Mouse (Mus musculus) hindbrain, postnatal 0 days (tissue): ENCODE measurements at regions not wholly inside any gene's neighbourhood (a gene's known extent, or its start where the extent isn't known, plus 50 kb on each side); places are given as distances from the start of the nearest gene placed in this dataset.

Source experiments
- ATAC-seq: fragments of 200-750 bp; cut with Nextera tagmentation; 2 replicates; pipeline ENCODE4 v1.8.0; 2017; ENCODE audit warnings: mild to moderate bottlenecking, moderate TSS enrichment, moderate library complexity
- DNase-seq: peaks from one replicate; pipeline ENCODE4 v3.0.0-alpha.2; 2015; ENCODE audit warnings: low spot score
- H3K27ac ChIP-seq: fragments of 300-500 bp; sonication (generic); 2 replicates; pipeline ENCODE4 v1.5.1; 2014; ENCODE audit warnings: mild to moderate bottlenecking
- H3K27me3 ChIP-seq: fragments of 300-500 bp; sonication (generic); 2 replicates; pipeline ENCODE4 v1.6.1; 2014; ENCODE audit warnings: low read length, mixed read lengths; ENCODE audit not compliant: insufficient read depth
- H3K36me3 ChIP-seq: fragments of 300-500 bp; sonication (generic); 2 replicates; pipeline ENCODE4 v1.6.1; 2014; ENCODE audit warnings: low read length, mixed read lengths; ENCODE audit not compliant: insufficient read depth
- H3K4me1 ChIP-seq: fragments of 300-500 bp; sonication (generic); 2 replicates; pipeline ENCODE4 v1.6.1; 2014; ENCODE audit warnings: antibody characterized with exemption, low read length, mixed read lengths; ENCODE audit not compliant: insufficient read depth
- H3K4me2 ChIP-seq: fragments of 300-500 bp; sonication (generic); 2 replicates; pipeline ENCODE4 v1.6.1; 2014; ENCODE audit warnings: low read depth, mild to moderate bottlenecking, low read length, moderate library complexity, mixed read lengths
- H3K4me3 ChIP-seq: fragments of 300-500 bp; sonication (generic); 2 replicates; pipeline ENCODE4 v1.5.1; 2014; ENCODE audit warnings: low read length
- H3K9ac ChIP-seq: fragments of 300-500 bp; sonication (generic); replicated peaks from 2 replicates; pipeline ENCODE4 v1.6.1; 2014; ENCODE audit warnings: mild to moderate bottlenecking, low read length, moderate library complexity, mixed read lengths
- H3K9me3 ChIP-seq: fragments of 300-500 bp; sonication (generic); 2 replicates; pipeline ENCODE4 v1.6.1; 2016; ENCODE audit warnings: low read length, mixed read lengths
- CTCF ChIP-seq: IDR thresholded peaks from 2 replicates; pipeline ENCODE4 v1.5.1; 2016; ENCODE audit warnings: antibody characterized with exemption, control low read depth, low read depth
- WGBS: fragments of 180-500 bp; shearing (Covaris S2); extraction: QIAGEN DNeasy Blood & Tissue Kit; methylation state at CpG from one replicate; pipeline ENCODE4 v1.1.7; 2014; 5-methylcytosine and 5-hydroxymethylcytosine counted together

DNA sequence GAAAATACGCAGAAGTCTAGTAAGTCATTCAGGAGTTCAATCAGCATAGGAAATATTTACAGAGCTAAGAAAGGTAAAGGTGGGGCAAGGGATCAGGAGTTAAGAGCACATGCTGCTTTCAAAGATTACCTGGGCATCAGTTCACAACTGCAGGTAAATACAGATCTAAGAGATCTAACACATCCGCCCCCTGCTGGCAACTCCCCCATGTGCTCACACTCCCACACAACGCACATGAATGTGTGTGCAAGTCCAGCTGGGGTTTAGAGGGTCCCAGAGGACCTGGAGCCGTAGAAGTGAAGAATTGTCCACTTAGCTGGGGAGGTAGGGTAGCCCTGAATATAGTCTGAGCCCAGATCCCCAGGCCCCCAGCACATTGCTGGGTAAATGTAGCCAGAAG lies 219.5 kb downstream of the Irx2 start:
- Histone ChIP-seq H3K9ac (no peak overlapping the region), H3K36me3 (no peaks in the 10 kb centered on the region), H3K27me3 (no peaks in the 10 kb centered on the region), H3K4me3 (no peak overlapping the region), H3K4me2 (no peak overlapping the region), H3K27ac (no peak overlapping the region), H3K9me3 (no peaks in the 10 kb centered on the region), H3K4me1 (no peaks in the 10 kb centered on the region)
- peak; percentile 30; the same call in 1 of the 2 replicates for TF ChIP-seq CTCF
- WGBS = 75% methylated on average over 4 of the region's 4 CpGs
- ATAC-seq (no peak), DNase-seq (no peak)

- ATAC-seq (0 out of 2 replicates have a peak, but pooled peaks have one; percentile 32), DNase-seq (no peak)
- 40% methylated on average over 11 of the region's 11 CpGs for WGBS
Measured at GRCm38 (mm10) chr13:72849841-72850240, 221.2 kb downstream of the Irx2 start.

DNA sequence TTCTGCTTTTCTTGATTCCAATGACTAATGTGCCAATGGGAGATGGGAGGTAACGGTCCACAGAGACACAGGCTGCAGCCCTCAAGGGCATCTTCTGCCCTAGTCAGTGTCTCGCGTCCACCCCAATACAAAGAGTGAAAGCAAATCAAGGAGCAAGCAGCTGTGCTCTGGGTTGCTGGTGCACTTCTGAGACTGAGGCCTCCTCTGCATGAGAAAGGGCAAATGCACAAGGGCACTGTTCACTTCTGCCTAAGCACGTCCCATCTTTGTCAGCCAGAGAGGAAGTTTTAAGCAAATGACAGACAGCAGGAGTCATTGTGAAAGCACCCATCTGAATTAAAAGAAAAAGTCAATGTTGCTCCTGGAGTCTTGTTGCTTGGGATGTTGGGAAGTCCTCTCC lies 224.3 kb downstream of the Irx2 start:
- ATAC-seq = no peak
- Histone ChIP-seq H3K9ac (no peak overlapping the region), H3K27me3 (no peaks in the 10 kb centered on the region), H3K9me3 (no peaks in the 10 kb centered on the region), H3K4me1 (no peaks in the 10 kb centered on the region), H3K4me3 (no peak overlapping the region), H3K27ac (no peak overlapping the region), H3K36me3 (no peaks in the 10 kb centered on the region), H3K4me2 (no peak overlapping the region)
- TF ChIP-seq CTCF = no peak
- no peak for DNase-seq
- 48% methylated on average over 4 of the region's 4 CpGs for WGBS

More at GRCm38 (mm10) chr13:72849841-72850240, 221.2 kb downstream of the Irx2 start:
- Histone ChIP-seq H3K4me3 (no peak overlapping the region), H3K27ac (no peak overlapping the region), H3K4me2 (no peak overlapping the region), H3K4me1 (no peaks in the 10 kb centered on the region), H3K9ac (no peak overlapping the region), H3K27me3 (no peaks in the 10 kb centered on the region), H3K9me3 (no peaks in the 10 kb centered on the region), H3K36me3 (no peaks in the 10 kb centered on the region)
- TF ChIP-seq CTCF = no peak

- Histone ChIP-seq H3K27me3 (no peaks in the 10 kb centered on the region), H3K27ac (no peak overlapping the region), H3K4me3 (no peak overlapping the region), H3K4me2 (no peak overlapping the region), H3K9ac (no peak overlapping the region), H3K36me3 (no peaks in the 10 kb centered on the region), H3K4me1 (no peaks in the 10 kb centered on the region), H3K9me3 (no peaks in the 10 kb centered on the region)
- ATAC-seq = no peak
- no peak for DNase-seq
- TF ChIP-seq CTCF = no peak
Measured at GRCm38 (mm10) chr13:72875921-72876320, 247.3 kb downstream of the Irx2 start.

DNA sequence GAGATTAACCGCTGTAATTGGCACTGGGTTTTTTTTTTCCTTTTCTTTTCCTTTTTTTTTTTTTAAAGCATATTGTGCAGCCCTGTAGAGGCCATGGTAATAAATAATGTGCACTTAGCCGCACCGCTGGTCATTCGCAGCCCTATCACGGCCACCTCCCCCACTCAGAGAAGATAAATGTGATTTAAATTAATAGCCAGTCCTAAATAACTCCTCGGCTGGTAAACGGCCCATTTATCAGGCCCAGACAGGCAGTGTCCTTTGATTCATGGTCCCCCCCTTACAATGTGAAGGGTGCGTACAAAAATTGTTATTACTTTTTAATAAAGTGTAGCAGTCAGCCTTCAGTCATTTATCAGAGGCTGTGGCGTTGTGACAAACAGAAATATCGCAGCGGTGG lies 266.4 kb downstream of the Irx2 start:
- 37% methylated on average over 11 of the region's 11 CpGs for WGBS
- Histone ChIP-seq H3K4me2 (no peak overlapping the region), H3K4me3 (no peak overlapping the region), H3K36me3 (no peaks in the 10 kb centered on the region), H3K27ac (no peak overlapping the region), H3K9me3 (no peaks in the 10 kb centered on the region), H3K9ac (no peak overlapping the region), H3K4me1 (no peaks in the 10 kb centered on the region), H3K27me3 (no peaks in the 10 kb centered on the region)
- DNase-seq = no peak
- ATAC-seq = no peak
- TF ChIP-seq CTCF = no peak

DNA sequence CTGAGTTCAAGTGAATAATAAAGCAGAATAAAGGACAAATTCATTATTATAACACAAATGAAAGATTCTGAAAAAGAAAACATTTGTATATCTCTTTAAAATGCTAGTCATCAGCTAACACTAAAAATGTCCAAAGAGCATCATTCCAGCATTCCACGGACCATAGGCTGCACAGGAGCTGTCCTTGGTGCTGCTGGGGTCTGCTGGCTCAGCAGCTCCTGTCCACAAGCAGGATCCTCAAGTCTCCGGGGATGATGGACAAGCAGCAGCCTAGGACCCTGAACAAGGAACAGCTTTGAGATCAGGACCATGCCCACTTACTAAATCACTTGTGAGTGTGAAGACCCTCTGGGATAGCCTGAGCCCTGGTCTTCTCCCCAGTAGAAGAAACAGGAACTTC lies 274.0 kb downstream of the Irx2 start:
- Histone ChIP-seq H3K27ac (no peak overlapping the region), H3K4me2 (no peak overlapping the region), H3K9me3 (no peaks in the 10 kb centered on the region), H3K9ac (no peak overlapping the region), H3K36me3 (no peaks in the 10 kb centered on the region), H3K27me3 (no peaks in the 10 kb centered on the region), H3K4me1 (no peaks in the 10 kb centered on the region), H3K4me3 (no peak overlapping the region)
- ATAC-seq (no peak), DNase-seq (peak; percentile 17)
- 47% methylated on average over 2 of the region's 2 CpGs for WGBS
- no peak for TF ChIP-seq CTCF

DNA sequence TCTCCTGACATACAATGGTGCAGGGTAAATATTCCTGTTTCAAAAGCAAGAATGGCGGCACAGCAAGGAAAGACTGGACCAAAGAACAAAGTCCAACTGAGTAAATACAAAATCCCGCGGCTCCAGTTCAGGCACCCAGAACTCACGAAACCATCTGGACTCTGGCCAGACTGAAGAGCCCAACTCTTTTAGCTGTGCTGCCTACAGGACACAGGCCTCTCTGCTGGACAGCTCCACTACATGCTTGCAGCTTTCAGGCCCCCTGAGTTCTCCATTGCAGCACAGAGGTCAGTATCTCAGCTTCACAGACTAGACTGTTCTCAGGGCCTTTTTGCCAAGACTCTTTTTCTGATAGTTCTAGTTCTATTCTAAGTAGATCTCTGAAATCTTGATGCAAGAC lies 290.3 kb downstream of the Irx2 start:
- TF ChIP-seq CTCF = no peak
- no peaks in the 10 kb centered on the region for H3K27me3 ChIP-seq
- no peak for DNase-seq
- no peaks in the 10 kb centered on the region for H3K9me3 ChIP-seq
- WGBS = 74% methylated on average over 4 of the region's 4 CpGs
- no peaks in the 10 kb centered on the region for H3K36me3 ChIP-seq
- no peak overlapping the region for H3K9ac ChIP-seq
- no peak overlapping the region for H3K4me3 ChIP-seq
- no peak for ATAC-seq
- H3K4me1 ChIP-seq = no peaks in the 10 kb centered on the region
- no peak overlapping the region for H3K27ac ChIP-seq
- no peak overlapping the region for H3K4me2 ChIP-seq
